Mouse (Mus musculus) forebrain, embryonic 16.5 days (tissue): Measurements from ENCODE around the gene Unkl. TPM values are rescaled to one million over a fixed set of nuclear protein-coding genes. Genes with fewer than 3 reads are reported as not detected.

Source experiments
- ATAC-seq: fragments of 200-750 bp; cut with Nextera tagmentation; 2 replicates; pipeline ENCODE4 v1.8.0; 2017; ENCODE audit warnings: mild to moderate bottlenecking, moderate library complexity
- H3K27ac ChIP-seq: fragments of 300-500 bp; sonication (generic); 2 replicates; pipeline ENCODE4 v1.5.1; 2014; ENCODE audit warnings: low read length, control low read depth
- H3K27me3 ChIP-seq: fragments of 300-500 bp; sonication (generic); replicated peaks from 2 replicates; pipeline ENCODE4 v1.6.1; 2014; ENCODE audit warnings: low read length; ENCODE audit not compliant: control insufficient read depth, insufficient read depth
- H3K36me3 ChIP-seq: fragments of 300-500 bp; sonication (generic); 2 replicates; pipeline ENCODE4 v1.6.1; 2014; ENCODE audit not compliant: control insufficient read depth, insufficient read depth
- H3K4me1 ChIP-seq: fragments of 300-500 bp; sonication (generic); replicated peaks from 2 replicates; pipeline ENCODE4 v1.6.1; 2014; ENCODE audit warnings: low read length; ENCODE audit not compliant: control insufficient read depth, insufficient read depth
- H3K4me2 ChIP-seq: fragments of 300-500 bp; sonication (generic); 2 replicates; pipeline ENCODE4 v1.6.1; 2014; ENCODE audit warnings: mild to moderate bottlenecking, low read length, control low read depth
- H3K4me3 ChIP-seq: fragments of 300-500 bp; sonication (generic); replicated peaks from 2 replicates; pipeline ENCODE4 v1.5.1; 2014; ENCODE audit warnings: mild to moderate bottlenecking, low read length, control low read depth
- H3K9ac ChIP-seq: fragments of 300-500 bp; sonication (generic); replicated peaks from 2 replicates; pipeline ENCODE4 v1.6.1; 2014; ENCODE audit warnings: low read depth, low read length, control low read depth
- H3K9me3 ChIP-seq: fragments of 300-500 bp; sonication (generic); 2 replicates; pipeline ENCODE4 v1.6.1; 2016; ENCODE audit warnings: low read length; ENCODE audit not compliant: control insufficient read depth
- WGBS: fragments of 180-500 bp; shearing (Covaris S2); extraction: QIAGEN DNeasy Blood & Tissue Kit; methylation state at CpG from one replicate; pipeline ENCODE4 v1.1.7; 2014; 5-methylcytosine and 5-hydroxymethylcytosine counted together
- polyA plus RNA-seq: library from polyadenylated mRNA; unstranded; fragments of >200 nt; fragmentation: Nextera tagmentation; extraction: Ambion mirVana; gene quantifications from 2 replicates; pipeline ENCODE4 v1.2.1, GENCODE M21; 2015

Gene Unkl
- polyA plus RNA-seq, 1 experiment from 2014 or later: 15.2 TPM

DNA sequence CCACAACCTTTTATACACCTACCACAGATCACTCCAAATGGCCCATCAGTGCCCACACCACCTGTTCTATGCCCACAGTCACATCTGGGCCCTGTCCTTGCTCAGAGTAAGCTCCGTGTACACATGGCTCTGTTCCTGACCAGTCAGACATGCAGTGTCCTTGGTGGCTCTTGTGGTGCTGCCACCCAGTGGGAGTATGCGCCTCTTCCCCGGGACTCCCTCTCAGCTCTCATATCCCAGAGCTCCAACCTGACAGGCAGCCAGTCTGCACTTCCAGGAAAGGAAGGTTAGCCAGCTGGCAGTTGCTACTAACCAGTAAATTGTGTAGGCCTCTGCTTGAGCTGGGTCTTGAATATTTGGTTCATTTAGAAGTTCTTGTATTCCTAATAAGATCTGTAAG, 76.3 kb downstream of the Unkl start:
- 76% methylated on average over 3 of the region's 3 CpGs for WGBS
- Histone ChIP-seq H3K27me3 (no peaks in the 10 kb centered on the region), H3K9me3 (no peaks in the 10 kb centered on the region), H3K4me1 (peaks cover under 1% of the 10 kb centered on the region), H3K4me3 (no peak overlapping the region), H3K36me3 (peaks cover 54% of the 10 kb centered on the region), H3K9ac (no peak overlapping the region), H3K4me2 (no peak overlapping the region), H3K27ac (no peak overlapping the region)
- ATAC-seq: no peak

DNA sequence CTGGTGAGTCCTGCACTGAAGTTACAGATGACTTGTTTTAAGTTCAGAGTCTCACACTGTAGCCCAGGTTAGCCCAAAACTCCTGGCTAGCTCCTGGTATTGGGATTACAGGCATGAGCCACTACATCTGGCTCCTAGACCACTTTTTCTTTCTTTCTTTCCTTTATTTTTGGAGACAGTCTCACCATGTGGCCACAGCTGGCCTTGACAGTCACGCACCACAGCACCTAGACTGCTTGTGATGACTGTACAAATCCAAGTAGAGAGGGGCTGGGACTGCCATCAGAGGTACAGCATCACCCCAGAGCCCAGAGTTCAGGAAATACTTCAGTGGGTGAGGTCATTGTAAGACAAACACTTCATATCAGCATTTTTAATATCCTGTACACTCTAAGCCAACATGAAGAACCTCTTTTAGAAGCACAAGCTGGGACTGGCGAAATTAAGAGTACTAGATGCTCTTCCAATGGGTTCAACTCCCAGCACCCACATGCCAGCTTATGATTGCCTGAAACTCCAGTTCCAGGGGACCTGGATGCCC, 82.7 kb downstream of the Unkl start:
- WGBS: 86% methylated on average over 2 of the region's 2 CpGs
- H3K27me3 ChIP-seq: no peaks in the 10 kb centered on the region
- peaks cover 27% of the 10 kb centered on the region for H3K36me3 ChIP-seq
- peaks cover 34% of the 10 kb centered on the region for H3K4me1 ChIP-seq
- no peak for ATAC-seq
- peak overlapping the region; percentile 99 for H3K4me2 ChIP-seq
- no peak overlapping the region for H3K27ac ChIP-seq
- H3K9me3 ChIP-seq: no peaks in the 10 kb centered on the region
- H3K9ac ChIP-seq: no peak overlapping the region
- H3K4me3 ChIP-seq: peak overlapping the region; percentile 100; the same call in 1 of the 2 replicates

DNA sequence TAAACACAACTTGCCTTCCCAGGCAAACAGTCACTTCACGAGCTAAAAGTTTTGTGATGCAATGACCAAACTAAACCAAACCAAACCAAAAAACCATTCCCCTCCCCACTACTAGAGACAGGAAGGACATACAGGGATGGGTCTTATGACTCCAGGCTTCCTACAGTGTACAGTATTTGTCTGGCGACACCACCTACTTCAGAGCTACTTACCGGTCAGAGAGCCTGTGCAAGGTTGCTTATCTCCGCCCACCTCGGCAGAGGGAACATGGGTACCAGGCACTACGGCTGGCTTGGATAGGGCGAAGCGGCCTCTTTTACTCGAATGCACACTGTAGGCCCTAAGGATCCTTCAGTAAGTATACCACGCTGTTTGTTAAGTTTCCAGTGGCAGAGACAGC, 84.1 kb downstream of the Unkl start:
- Histone ChIP-seq H3K4me1 (peaks cover 34% of the 10 kb centered on the region), H3K4me2 (peak overlapping the region; percentile 99), H3K4me3 (peak overlapping the region; percentile 100), H3K27ac (peak overlapping the region; percentile 99; the same call in 1 of the 2 replicates), H3K9me3 (no peaks in the 10 kb centered on the region), H3K9ac (peak overlapping the region; percentile 99), H3K36me3 (peaks cover 13% of the 10 kb centered on the region), H3K27me3 (no peaks in the 10 kb centered on the region)
- 0% methylated on average over 10 of the region's 10 CpGs for WGBS
- ATAC-seq: no peak

DNA sequence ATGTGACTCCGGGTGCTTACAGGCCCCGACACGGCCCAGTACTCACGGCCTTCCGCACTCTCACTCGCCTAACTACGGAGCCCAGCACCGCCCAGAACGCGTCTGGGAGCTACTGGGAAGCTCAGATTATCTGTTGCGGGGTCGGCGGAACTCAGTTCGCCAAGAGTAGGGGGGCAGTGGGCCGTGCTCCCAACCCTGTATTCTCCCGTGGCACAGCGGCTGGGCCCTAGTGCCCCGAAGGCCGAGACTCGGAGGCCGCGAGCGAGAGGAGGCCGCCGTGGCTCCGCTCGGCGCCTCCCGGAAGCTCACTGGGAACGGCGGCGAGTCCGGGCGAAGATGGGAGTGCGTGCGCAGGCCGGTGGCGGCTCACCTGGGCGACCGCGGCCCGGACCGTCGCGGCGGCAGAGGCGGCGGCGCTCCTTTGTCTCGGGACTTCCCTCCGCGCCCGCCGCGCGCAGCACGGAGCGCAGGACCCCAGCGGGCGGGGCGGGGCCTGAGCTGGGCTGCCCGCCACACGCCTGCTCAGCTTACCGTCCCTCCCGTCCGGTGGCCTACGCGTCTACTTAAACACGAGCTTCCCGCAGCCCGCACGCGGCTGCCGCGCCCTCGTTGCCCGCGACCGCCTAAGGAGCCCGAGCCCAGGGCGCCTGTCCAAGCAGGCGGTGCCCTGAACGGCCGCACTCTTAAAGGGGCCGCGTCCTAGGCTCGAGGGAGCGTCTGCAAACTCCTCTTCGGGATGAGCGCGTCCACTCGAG, 84.9 kb downstream of the Unkl start:
- Histone ChIP-seq H3K4me3 (peak overlapping the region; percentile 100), H3K36me3 (peaks cover 5% of the 10 kb centered on the region; the same call in 1 of the 2 replicates), H3K27ac (peak overlapping the region; percentile 99), H3K9me3 (no peaks in the 10 kb centered on the region), H3K4me1 (peaks cover 34% of the 10 kb centered on the region), H3K9ac (peak overlapping the region; percentile 99), H3K4me2 (peak overlapping the region; percentile 99), H3K27me3 (no peaks in the 10 kb centered on the region)
- under 1% methylated on average over 83 of the region's 92 CpGs for WGBS
- ATAC-seq: peak; percentile 92

DNA sequence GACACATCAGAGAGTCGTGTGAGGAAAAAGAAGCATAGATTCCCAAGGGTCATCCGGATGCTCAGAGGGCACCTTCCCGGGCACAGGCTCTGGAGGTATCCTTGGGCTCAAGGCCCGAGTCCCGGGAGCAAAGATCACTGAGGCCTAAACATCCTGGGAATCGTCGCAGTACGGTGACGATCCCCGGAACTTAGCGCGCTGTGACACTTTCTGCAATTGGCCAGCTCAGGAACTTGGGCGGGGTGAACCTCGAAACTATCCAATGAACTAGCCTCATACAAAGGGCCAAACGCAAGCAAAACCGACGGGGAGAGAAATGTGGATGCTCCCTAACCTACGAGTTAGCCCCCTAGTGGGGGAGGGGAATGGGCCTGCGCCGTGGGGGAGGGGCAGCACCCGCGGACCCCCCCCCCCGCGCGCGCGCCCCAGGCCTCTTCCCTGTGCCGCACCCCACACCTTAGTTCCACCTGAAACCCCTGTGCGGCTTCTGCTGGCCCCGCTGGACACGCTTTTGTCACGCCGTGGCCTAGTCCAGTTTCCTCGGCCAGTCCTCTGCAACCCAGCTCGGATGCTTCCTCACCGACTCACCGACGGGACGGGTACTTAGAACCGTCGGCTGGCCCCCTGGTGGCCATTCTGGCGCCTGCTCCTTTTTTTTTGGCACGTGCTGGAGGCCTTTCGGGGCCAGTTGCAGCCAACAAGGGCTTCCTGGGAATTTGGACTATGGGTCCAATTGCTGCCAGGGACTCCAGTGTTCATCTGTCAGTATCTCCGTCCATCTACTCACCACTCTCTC, 85.7 kb downstream of the Unkl start:
- peak; percentile 88 for ATAC-seq
- Histone ChIP-seq H3K4me3 (peak overlapping the region; percentile 100), H3K27me3 (no peaks in the 10 kb centered on the region), H3K4me1 (peaks cover 34% of the 10 kb centered on the region), H3K9ac (peak overlapping the region; percentile 99), H3K9me3 (no peaks in the 10 kb centered on the region), H3K27ac (peak overlapping the region; percentile 99), H3K36me3 (no peaks in the 10 kb centered on the region), H3K4me2 (peak overlapping the region; percentile 49)
- under 1% methylated on average over 40 of the region's 45 CpGs for WGBS

DNA sequence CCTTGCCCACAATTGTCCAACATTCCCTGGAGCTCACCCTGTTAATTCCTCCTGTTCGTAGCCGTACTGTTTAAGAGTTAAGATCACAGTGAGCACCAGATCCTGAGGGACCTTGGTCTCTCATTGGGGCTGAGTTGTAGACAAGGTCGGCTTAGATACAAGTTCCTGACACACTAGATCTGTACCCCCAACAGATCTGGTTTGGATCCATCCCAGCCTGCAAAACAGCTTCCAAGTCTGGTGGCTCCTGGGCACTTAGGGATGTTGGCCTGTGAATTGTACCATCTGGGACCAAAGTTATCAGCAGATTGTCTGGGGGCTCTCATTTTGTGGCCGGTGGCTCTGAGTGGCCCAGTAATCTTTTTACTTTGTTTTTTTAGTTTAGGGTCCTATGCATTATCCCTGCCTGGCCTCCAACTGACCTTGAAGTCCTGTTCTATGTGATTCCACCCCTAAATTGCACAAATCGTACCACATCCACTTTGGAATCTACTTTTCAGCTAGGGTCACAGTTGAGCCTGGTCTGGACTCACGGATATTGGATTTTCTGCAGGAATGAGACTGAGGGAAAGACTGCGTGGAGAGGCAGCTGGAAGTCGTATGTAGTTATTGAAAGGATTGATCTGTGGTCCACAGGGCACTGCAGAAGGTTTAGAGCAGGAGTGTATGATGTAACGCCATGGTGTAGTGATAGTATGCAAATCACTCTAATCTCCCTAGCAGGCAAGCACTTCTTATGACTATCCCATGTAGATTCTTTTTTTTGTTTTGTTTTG, 86.6 kb downstream of the Unkl start, which contains the start of gene Ube2i:
Ube2i (minus strand) TSS at position 52 of the 776 bp plus-strand sequence.
- WGBS: 84% methylated on average over 9 of the region's 9 CpGs
- H3K9me3 ChIP-seq: no peaks in the 10 kb centered on the region
- H3K4me2 ChIP-seq: peak within 1 kb of the TSS; percentile 49
- H3K27me3 ChIP-seq: 0 out of 2 replicates have a peak, but pooled peaks cover 4% of the 10 kb centered on the region
- no peak for ATAC-seq
- no peaks in the 10 kb centered on the region for H3K36me3 ChIP-seq
- peak within 1 kb of the TSS; percentile 99 for H3K27ac ChIP-seq
- peaks cover 30% of the 10 kb centered on the region for H3K4me1 ChIP-seq
- peak within 1 kb of the TSS; percentile 100 for H3K4me3 ChIP-seq
- peak within 1 kb of the TSS; percentile 99 for H3K9ac ChIP-seq

DNA sequence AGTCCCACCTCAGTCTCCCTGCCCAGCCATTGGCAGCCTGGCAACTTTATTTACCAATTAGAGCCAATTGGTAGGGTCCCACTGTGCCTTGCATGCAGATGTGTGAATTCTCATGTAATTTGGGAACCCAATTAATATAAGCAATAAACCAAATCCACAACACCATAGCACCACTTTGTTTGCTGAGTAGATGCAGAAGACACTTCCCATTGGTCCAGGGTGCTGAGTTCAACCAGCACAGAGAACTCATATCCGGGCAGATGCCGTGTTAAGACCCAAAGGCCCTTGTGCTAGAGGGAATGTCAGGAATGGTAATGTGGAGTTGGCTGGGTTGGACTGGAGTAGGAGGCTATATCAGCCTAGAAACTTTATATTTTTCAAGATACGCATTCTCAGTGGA, 87.6 kb downstream of the Unkl start:
- no peak for ATAC-seq
- Histone ChIP-seq H3K9me3 (no peaks in the 10 kb centered on the region), H3K27ac (no peak overlapping the region), H3K4me3 (no peak overlapping the region), H3K4me2 (no peak overlapping the region), H3K4me1 (peaks cover 19% of the 10 kb centered on the region), H3K27me3 (0 out of 2 replicates have a peak, but pooled peaks cover 4% of the 10 kb centered on the region), H3K36me3 (no peaks in the 10 kb centered on the region), H3K9ac (no peak overlapping the region)
- WGBS: 94% methylated on average over 3 of the region's 3 CpGs

DNA sequence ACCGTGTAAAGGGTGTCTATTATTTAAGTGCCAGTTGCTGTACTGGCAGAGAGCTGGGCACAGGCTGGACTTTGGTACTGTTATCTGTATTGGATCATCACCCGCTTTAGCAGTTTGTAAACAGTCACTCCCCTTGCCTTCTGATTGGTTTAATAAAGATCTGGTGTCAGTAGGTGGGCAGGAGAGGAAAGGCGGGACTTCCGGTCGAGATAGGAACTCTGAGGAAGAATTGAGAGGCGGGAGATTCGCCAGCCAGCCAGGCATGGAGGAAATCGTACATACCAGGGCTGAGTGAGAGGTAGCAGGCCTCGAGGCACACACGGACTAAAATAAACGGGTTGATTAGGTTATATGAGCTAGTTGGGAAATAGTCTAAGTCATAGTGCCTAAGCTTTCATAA, 93.9 kb downstream of the Unkl start:
- H3K4me2 ChIP-seq: no peak overlapping the region

More for the DNA sequence above, 93.9 kb downstream of the Unkl start:
- WGBS: 50% methylated on average over 11 of the region's 11 CpGs
- H3K4me1 ChIP-seq: no peaks in the 10 kb centered on the region
- H3K27me3 ChIP-seq: 0 out of 2 replicates have a peak, but pooled peaks cover 4% of the 10 kb centered on the region
- 0 out of 2 replicates have a peak, but pooled peaks cover 4% of the 10 kb centered on the region for H3K9me3 ChIP-seq
- ATAC-seq: no peak
- H3K4me3 ChIP-seq: no peak overlapping the region
- no peak overlapping the region for H3K27ac ChIP-seq
- H3K36me3 ChIP-seq: no peaks in the 10 kb centered on the region
- no peak overlapping the region for H3K9ac ChIP-seq
